Mouse (Mus musculus): ENCODE data around the gene Cmtm5. TPM values are rescaled to one million over a fixed set of nuclear protein-coding genes. Genes with fewer than 3 reads are reported as not detected.

The Cmtm5 gene
- not detected for total RNA-seq (2023)

GRCm38 (mm10) chr14:54935904-54936830 lies at the start of gene Cmtm5:
Cmtm5 (plus strand) TSS chr14:54936261.

GRCm38 (mm10) chr14:54892200-54892599 lies 43.9 kb upstream of the Cmtm5 start, which contains the start of gene Pabpn1:
Pabpn1 (plus strand) TSS chr14:54892500.

GRCm38 (mm10) chr14:54912886-54913285 lies 23.2 kb upstream of the Cmtm5 start, which contains the start of gene Slc22a17:
Slc22a17 (minus strand) TSS chr14:54913132.

GRCm38 (mm10) chr14:54925349-54926342 lies 10.4 kb upstream of the Cmtm5 start, which contains the start of gene Efs:
Efs (minus strand) TSS chr14:54926126.

GRCm38 (mm10) chr14:54932645-54933150 lies 3.4 kb upstream of the Cmtm5 start, which contains the start of gene Il25:
Il25 (plus strand) TSS chr14:54932695.

GRCm38 (mm10) chr14:54966320-54966977 lies 30.4 kb downstream of the Cmtm5 start, which contains the start of gene Myh6:
Myh6 (minus strand) TSS chr14:54966927.

GRCm38 (mm10) chr14:54976633-54977032 lies 40.6 kb downstream of the Cmtm5 start, which contains the start of gene Gm17428:
Gm17428 (plus strand) TSS chr14:54976933.

Other genes starting within 250 kb of the Cmtm5 start
- gene Acin1, start 249.3 kb upstream of the Cmtm5 start, total RNA-seq (2023), result 100 to 1,000 TPM; 566 to 583 TPM
- gene Gm29776, start 237.4 kb upstream of the Cmtm5 start, total RNA-seq (2023), result not detected
- not detected for gene Cebpe, start 224.1 kb upstream of the Cmtm5 start, total RNA-seq (2023)
- under 1 TPM in 1 of 2 experiments, not detected in 1; 0.29 TPM for gene Slc7a8, start 154.3 kb upstream of the Cmtm5 start, total RNA-seq (2023)
- gene Rnf212b, start 122.1 kb upstream of the Cmtm5 start, total RNA-seq (2023), result not detected
- gene Homez, start 65.3 kb upstream of the Cmtm5 start, total RNA-seq (2023), result 10 to 100 TPM; 11.3 to 11.7 TPM
- gene Ppp1r3e, start 58.7 kb upstream of the Cmtm5 start, total RNA-seq (2023), result 10 to 100 TPM; 14.3 to 14.8 TPM
- gene Bcl2l2, start 52.9 kb upstream of the Cmtm5 start, total RNA-seq (2023), result 1 to 10 TPM; 1.9 to 2.8 TPM
- 1 to 10 TPM in 1 of 2 experiments, not detected in 1; 1.4 TPM for gene Gm20521, start 52.8 kb upstream of the Cmtm5 start, total RNA-seq (2023)
- 100 to 1,000 TPM; 291 TPM for gene Pabpn1, start 43.8 kb upstream of the Cmtm5 start, total RNA-seq (2023)
- gene Slc22a17, start 23.1 kb upstream of the Cmtm5 start, total RNA-seq (2023), result 1 to 10 TPM; 2.7 to 3.8 TPM
- not detected for gene Efs, start 10.1 kb upstream of the Cmtm5 start, total RNA-seq (2023)
- gene Il25, start 3.6 kb upstream of the Cmtm5 start, total RNA-seq (2023), result not detected
- gene Myh6, start 30.7 kb downstream of the Cmtm5 start, total RNA-seq (2023), result not detected
- gene Gm17428, start 40.7 kb downstream of the Cmtm5 start, total RNA-seq (2023), result not detected
- not detected for gene Myh7, start 58.4 kb downstream of the Cmtm5 start, total RNA-seq (2023)
- 100 to 1,000 TPM in 1 of 2 experiments, 10 to 100 TPM in 1; 99.7 to 112 TPM for gene Ngdn, start 79.2 kb downstream of the Cmtm5 start, total RNA-seq (2023)
- gene Zfhx2, start 156.1 kb downstream of the Cmtm5 start, total RNA-seq (2023), result 10 to 100 TPM; 29.3 to 34.2 TPM
- 10 to 100 TPM; 10.1 to 10.8 TPM for gene Thtpa, start 158.5 kb downstream of the Cmtm5 start, total RNA-seq (2023)
- gene Ap1g2, start 170.3 kb downstream of the Cmtm5 start, total RNA-seq (2023), result 100 to 1,000 TPM; 116 TPM
- not detected for gene Jph4, start 180.7 kb downstream of the Cmtm5 start, total RNA-seq (2023)